Mouse (Mus musculus) induced T-regulatory cell, adult 2 months (primary cell): Measurements from ENCODE around the gene Sema4b.

Experiments used
- DNase-seq: peaks from one replicate; pipeline ENCODE4 v3.0.0-alpha.2; 2012; ENCODE audit warnings: low read depth

The Sema4b gene

GRCm38 (mm10) chr7:80216566-80216965 lies 29.9 kb downstream of the Sema4b start:
- no peak for DNase-seq

- DNase-seq = no peak
Observed at GRCm38 (mm10) chr7:80218666-80219065, 32.0 kb downstream of the Sema4b start.

- no peak for DNase-seq
Observed at GRCm38 (mm10) chr7:80220237-80220797, 33.7 kb downstream of the Sema4b start.

- DNase-seq = no peak
Observed at GRCm38 (mm10) chr7:80221179-80221750, 34.6 kb downstream of the Sema4b start.

GRCm38 (mm10) chr7:80227065-80227464 lies 40.4 kb downstream of the Sema4b start:
- no peak for DNase-seq

GRCm38 (mm10) chr7:80230196-80230595 lies 43.6 kb downstream of the Sema4b start:
- DNase-seq = no peak

GRCm38 (mm10) chr7:80231971-80232488 lies 45.4 kb downstream of the Sema4b start:
- peak; percentile 58 for DNase-seq

- peak; percentile 99 for DNase-seq
Observed at GRCm38 (mm10) chr7:80232489-80233029, 45.9 kb downstream of the Sema4b start, which contains the start of the genes Cib1 and Gdpgp1. Cib1 (minus strand) TSS chr7:80232813. Gdpgp1 (plus strand) TSS chr7:80232865.

- DNase-seq = peak; percentile 44
Observed at GRCm38 (mm10) chr7:80233799-80234198, 47.2 kb downstream of the Sema4b start.

GRCm38 (mm10) chr7:80238542-80238941 lies 51.9 kb downstream of the Sema4b start:
- DNase-seq = no peak

GRCm38 (mm10) chr7:80241661-80242060 lies 55.0 kb downstream of the Sema4b start:
- DNase-seq = no peak

GRCm38 (mm10) chr7:80244851-80245250 lies 58.2 kb downstream of the Sema4b start:
- no peak for DNase-seq

- DNase-seq = peak; percentile 97
Observed at GRCm38 (mm10) chr7:80246148-80246721, 59.6 kb downstream of the Sema4b start, which contains the start of gene Ttll13. Ttll13 (plus strand) TSS chr7:80246376.

- DNase-seq = peak; percentile 47
Observed at GRCm38 (mm10) chr7:80246859-80247258, 60.2 kb downstream of the Sema4b start.

- no peak for DNase-seq
Observed at GRCm38 (mm10) chr7:80252437-80252836, 65.8 kb downstream of the Sema4b start.

- peak; percentile 60 for DNase-seq
Observed at GRCm38 (mm10) chr7:80252886-80253285, 66.2 kb downstream of the Sema4b start.

GRCm38 (mm10) chr7:80255981-80256380 lies 69.3 kb downstream of the Sema4b start:
- DNase-seq = peak; percentile 46

GRCm38 (mm10) chr7:80257706-80258105 lies 71.1 kb downstream of the Sema4b start:
- no peak for DNase-seq

- DNase-seq = peak; percentile 93
Observed at GRCm38 (mm10) chr7:80260625-80261371, 74.2 kb downstream of the Sema4b start, which contains the start of gene Ngrn. Ngrn (plus strand) TSS chr7:80261215.

- no peak for DNase-seq
Observed at GRCm38 (mm10) chr7:80261372-80261990, 74.8 kb downstream of the Sema4b start.

GRCm38 (mm10) chr7:80264606-80265005 lies 78.0 kb downstream of the Sema4b start:
- no peak for DNase-seq

- no peak for DNase-seq
Observed at GRCm38 (mm10) chr7:80267764-80268163, 81.1 kb downstream of the Sema4b start.
